Mouse (Mus musculus) liver, adult 2 months (tissue): Measurements from ENCODE around the gene Acta1.

Experiments used
- CTCF ChIP-seq: fragments of 200-500 bp; IDR thresholded peaks from 2 replicates; pipeline ENCODE4 v1.5.1; 2011; ENCODE audit warnings: low read depth, low read length, control low read depth
- POLR2A ChIP-seq: fragments of 200-500 bp; IDR thresholded peaks from 2 replicates; pipeline ENCODE4 v1.6.1; 2011; ENCODE audit warnings: low read length, control low read depth; ENCODE audit not compliant: insufficient read depth; ENCODE audit errors: extremely low read depth

GRCm38 (mm10) chr8:123883094-123883493 is 11.5 kb downstream of the Acta1 start:
- no peak for TF ChIP-seq POLR2A
- no peak for TF ChIP-seq CTCF
